Mouse (Mus musculus) cerebellum, adult 8-10 months (tissue): ENCODE results near the gene Arhgef26.

Experiments used
- DNase-seq: peaks from one replicate; pipeline ENCODE4 v3.0.0; 2022

Gene Arhgef26

GRCm38 (mm10) chr3:62452961-62453360, 114.8 kb downstream of the Arhgef26 start:
- no peak for DNase-seq

GRCm38 (mm10) chr3:62454096-62454495, 116.0 kb downstream of the Arhgef26 start:
- DNase-seq = no peak

- DNase-seq = no peak
Measured at GRCm38 (mm10) chr3:62455854-62456253, 117.7 kb downstream of the Arhgef26 start.

GRCm38 (mm10) chr3:62458284-62459013, 120.3 kb downstream of the Arhgef26 start:
- DNase-seq = peak; percentile 26

DNA sequence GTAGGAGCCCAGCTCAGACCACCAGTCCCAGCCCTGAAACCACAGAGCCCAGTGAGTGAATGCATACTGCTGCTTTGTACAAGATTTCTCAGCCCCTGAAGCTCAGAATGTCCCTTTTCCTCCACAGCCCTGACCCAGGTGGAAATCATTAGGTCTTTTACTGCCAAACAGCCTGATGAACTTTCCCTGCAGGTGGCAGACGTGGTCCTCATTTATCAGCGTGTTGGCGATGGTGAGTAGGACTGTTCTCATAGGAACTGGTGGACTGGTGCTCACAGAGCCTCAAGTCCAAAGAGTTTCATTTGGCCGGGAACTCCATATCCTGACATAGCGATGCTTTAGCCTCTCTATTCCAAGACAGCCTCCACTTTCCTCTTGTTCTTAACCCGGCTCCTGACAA, 121.3 kb downstream of the Arhgef26 start:
- no peak for DNase-seq

- no peak for DNase-seq
Measured at GRCm38 (mm10) chr3:62464276-62464675, 126.1 kb downstream of the Arhgef26 start.

DNA sequence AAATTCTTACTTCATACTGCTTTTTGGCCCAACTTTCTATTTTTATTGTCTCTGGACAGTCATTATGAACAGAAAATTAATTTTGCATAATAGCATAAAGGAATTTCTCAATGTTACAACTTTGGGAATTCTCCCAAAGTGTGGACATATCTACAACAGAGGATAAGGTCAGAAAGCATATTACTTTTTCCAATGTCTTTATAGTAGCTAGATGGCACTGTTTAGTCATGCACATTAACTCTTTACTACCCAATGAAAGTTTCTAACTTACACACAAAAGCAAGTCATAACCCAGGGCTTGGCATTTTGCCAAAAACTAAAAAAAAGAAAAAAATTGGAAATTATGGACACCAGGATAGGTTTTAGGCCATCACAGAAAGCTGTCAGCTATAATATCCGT, 132.0 kb downstream of the Arhgef26 start:
- no peak for DNase-seq

DNA sequence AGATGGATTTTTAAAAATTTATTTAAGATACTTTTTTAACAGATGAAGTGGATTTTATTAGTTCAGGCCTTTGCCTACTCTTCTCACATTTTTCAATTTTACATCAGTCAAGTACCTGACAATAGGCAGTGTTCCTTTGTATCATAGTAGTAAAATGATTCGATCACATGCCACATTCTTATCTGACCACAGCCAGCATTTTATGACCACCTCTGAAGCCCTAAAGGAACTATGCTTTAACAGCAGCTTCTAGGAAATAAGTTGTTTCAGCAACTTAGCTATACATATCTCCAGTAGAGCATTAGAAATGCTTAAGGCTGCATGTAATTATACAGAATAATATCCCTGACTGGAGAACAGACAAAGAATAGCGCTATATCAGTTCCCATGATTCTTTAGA, 146.2 kb downstream of the Arhgef26 start:
- no peak for DNase-seq

DNA sequence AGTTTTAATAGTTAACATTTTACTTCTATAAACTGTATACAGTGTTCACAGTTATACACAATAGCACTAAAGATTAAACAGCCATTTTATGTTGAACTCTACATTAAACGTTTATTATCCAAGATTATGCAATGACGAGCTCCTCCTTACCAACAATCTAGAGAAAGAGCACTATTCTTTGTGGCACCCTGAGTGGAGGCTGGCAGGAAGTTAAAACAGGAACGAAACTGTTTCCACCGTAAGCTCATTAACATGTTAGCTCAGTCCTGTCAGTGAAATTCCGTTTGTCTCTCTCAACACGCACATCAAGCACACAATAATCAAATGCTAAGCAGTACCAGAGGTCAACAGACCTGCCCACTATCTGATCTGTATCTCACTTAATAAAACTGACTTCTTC, 154.4 kb downstream of the Arhgef26 start:
- DNase-seq = no peak

DNA sequence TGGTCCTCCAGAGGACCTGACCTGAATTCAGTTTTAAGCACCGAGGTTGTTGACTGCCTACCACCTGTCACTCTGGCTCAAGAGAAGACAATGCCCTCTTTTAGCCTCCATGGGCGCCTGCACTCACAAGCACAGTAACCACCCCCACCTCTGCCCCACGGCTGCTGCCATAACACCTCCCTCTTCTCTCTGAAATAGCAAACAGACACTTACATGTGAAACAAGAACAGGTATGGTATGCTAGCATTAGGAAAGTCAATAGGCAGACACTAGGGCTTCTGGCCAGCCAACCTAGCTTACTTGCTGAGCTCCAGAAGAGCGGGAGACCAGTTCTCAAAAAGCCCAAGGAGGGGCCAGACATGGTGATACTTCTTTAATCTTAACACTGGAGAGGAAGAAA, 161.2 kb downstream of the Arhgef26 start:
- DNase-seq = no peak

GRCm38 (mm10) chr3:62505166-62505900, 167.2 kb downstream of the Arhgef26 start:
- no peak for DNase-seq

DNA sequence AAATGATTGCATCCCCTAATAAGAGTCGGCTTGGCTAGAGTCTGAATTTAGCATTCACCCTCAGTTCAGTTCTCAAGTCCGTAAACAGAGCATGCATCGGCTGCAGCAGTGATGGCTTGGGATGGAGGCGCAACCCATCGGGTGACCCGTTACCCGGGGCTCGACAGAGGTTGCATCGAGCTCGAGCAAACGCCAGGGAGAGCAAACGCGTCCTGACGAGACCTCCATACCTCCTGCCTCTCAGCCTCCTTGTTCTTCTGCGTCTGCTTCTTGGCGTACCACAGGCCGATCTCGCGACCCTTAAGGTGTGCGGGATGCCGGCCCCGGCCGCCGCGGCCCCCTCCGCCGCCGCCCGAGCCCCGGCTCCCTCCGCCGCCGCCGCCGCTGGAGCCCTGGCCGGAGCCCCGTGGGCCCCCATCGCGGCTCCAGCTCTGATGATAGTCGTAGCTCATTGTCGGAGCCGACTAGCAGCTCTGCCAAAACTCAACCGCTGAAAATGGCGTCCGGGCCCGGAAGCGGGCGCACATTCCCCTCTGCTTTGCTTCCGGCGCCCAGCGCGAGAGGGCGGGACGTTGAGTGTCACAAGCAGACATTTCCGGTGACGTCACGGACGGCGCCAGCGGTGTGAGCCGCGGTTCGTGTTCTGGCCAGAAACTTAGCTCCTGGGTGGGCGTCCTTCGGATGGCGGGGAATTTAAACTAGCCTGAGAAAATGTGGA, 168.5 kb downstream of the Arhgef26 start, which contains the start of gene Dhx36:
Gene Dhx36 (minus strand): TSS at position 517 of the 718 bp plus-strand sequence.
- DNase-seq = peak; percentile 93

DNA sequence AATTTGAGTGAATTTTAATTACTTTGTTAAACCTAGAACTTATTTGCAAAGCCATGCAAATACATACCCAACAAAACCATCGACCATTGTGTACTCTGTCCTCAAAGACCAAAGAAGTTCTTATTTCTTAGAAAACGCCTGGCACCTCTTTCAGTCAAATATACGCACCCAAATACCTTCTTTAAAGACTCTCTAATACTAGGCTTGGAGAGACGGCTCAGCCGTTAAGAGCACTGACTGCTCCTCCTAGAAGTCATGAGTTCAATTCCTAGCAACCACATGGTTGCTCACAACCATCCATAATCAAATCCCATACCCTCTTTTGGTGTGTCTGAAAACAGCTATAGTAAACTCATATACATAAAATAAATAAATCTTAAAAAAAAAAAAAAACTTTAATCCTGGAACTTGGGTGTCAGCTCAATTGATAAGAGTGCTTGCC, 169.1 kb downstream of the Arhgef26 start:
- no peak for DNase-seq
